Mouse (Mus musculus) yolk sac, embryonic 10.5 days (tissue): ENCODE data around the gene Slc2a13.

Source experiments
- DNase-seq: peaks from one replicate; pipeline ENCODE4 v3.0.0-alpha.2; 2017; ENCODE audit warnings: low spot score

Gene Slc2a13

GRCm38 (mm10) chr15:91373203-91373584 lies 199.9 kb downstream of the Slc2a13 start:
- DNase-seq, result no peak

GRCm38 (mm10) chr15:91372464-91373202 lies 200.4 kb downstream of the Slc2a13 start:
- DNase-seq, result no peak

GRCm38 (mm10) chr15:91371859-91372394 lies 201.1 kb downstream of the Slc2a13 start:
- no peak for DNase-seq

GRCm38 (mm10) chr15:91369736-91370449 lies 203.2 kb downstream of the Slc2a13 start:
- no peak for DNase-seq

GRCm38 (mm10) chr15:91360495-91360894 lies 212.6 kb downstream of the Slc2a13 start:
- DNase-seq, result no peak

- DNase-seq, result no peak
These were observed 222.1 kb downstream of the Slc2a13 start for GRCm38 (mm10) chr15:91351006-91351405.

- DNase-seq, result no peak
These were observed 234.7 kb downstream of the Slc2a13 start for GRCm38 (mm10) chr15:91338350-91338749.

- no peak for DNase-seq
These were observed 238.6 kb downstream of the Slc2a13 start for GRCm38 (mm10) chr15:91334416-91334900.

- DNase-seq, result no peak
These were observed 245.3 kb downstream of the Slc2a13 start for GRCm38 (mm10) chr15:91327748-91328147.

GRCm38 (mm10) chr15:91327023-91327422 lies 246.0 kb downstream of the Slc2a13 start:
- no peak for DNase-seq

- no peak for DNase-seq
These were observed 253.7 kb downstream of the Slc2a13 start for GRCm38 (mm10) chr15:91319376-91319775.

- no peak for DNase-seq
These were observed 256.1 kb downstream of the Slc2a13 start for GRCm38 (mm10) chr15:91316964-91317363.

GRCm38 (mm10) chr15:91314402-91315318 lies 258.4 kb downstream of the Slc2a13 start:
- no peak for DNase-seq

GRCm38 (mm10) chr15:91304296-91304852 lies 268.7 kb downstream of the Slc2a13 start:
- DNase-seq, result peak; percentile 19

GRCm38 (mm10) chr15:91301366-91301765 lies 271.7 kb downstream of the Slc2a13 start:
- DNase-seq, result peak; percentile 28

- DNase-seq, result no peak
These were observed 273.7 kb downstream of the Slc2a13 start for GRCm38 (mm10) chr15:91299319-91299835.

- DNase-seq, result no peak
These were observed 289.6 kb downstream of the Slc2a13 start for GRCm38 (mm10) chr15:91283418-91283817.

GRCm38 (mm10) chr15:91282822-91283221 lies 290.2 kb downstream of the Slc2a13 start:
- no peak for DNase-seq

GRCm38 (mm10) chr15:91281521-91281920 lies 291.5 kb downstream of the Slc2a13 start:
- DNase-seq, result no peak

GRCm38 (mm10) chr15:91279571-91279970 lies 293.5 kb downstream of the Slc2a13 start:
- DNase-seq, result no peak

GRCm38 (mm10) chr15:91275961-91276360 lies 297.1 kb downstream of the Slc2a13 start:
- no peak for DNase-seq
